Mouse (Mus musculus): Measurements from ENCODE around the gene Dgat2. TPM values are rescaled to one million over a fixed set of nuclear protein-coding genes. Genes with fewer than 3 reads are reported as not detected.

Gene Dgat2
- total RNA-seq, 4 experiments from 2014 or later = 341 to 454 (median 381) TPM

Other genes starting within 250 kb of the Dgat2 start
- gene Uvrag, start 41.6 kb downstream of the Dgat2 start, total RNA-seq (2022) = 10 to 100 TPM; 17.5 to 22.1 (median 20.3) TPM
- not detected for gene Mogat2, start 55.9 kb upstream of the Dgat2 start, total RNA-seq (2022)
- gene Map6, start 84.7 kb upstream of the Dgat2 start, total RNA-seq (2022) = 1 to 10 TPM; 3.0 to 5.1 (median 3.6) TPM
- gene Serpinh1, start 170.5 kb upstream of the Dgat2 start, total RNA-seq (2022) = 100 to 1,000 TPM; 129 to 268 (median 205) TPM
- 10 to 100 TPM; 19.7 to 30.7 (median 24.3) TPM for gene Gdpd5, start 198.7 kb upstream of the Dgat2 start, total RNA-seq (2022)

Measured in heart, adult 8-10 months (tissue).